Mouse (Mus musculus) G1E (cell line): ENCODE results near the gene Bmpr1b.

Source experiments
- CTCF ChIP-seq: IDR thresholded peaks from 2 replicates; pipeline ENCODE4 v1.5.1; 2012; ENCODE audit warnings: low read depth, low read length, inconsistent platforms, mixed read lengths
- GATA1 ChIP-seq: IDR thresholded peaks from 2 replicates; pipeline ENCODE4 v1.6.1; 2012; ENCODE audit warnings: borderline replicate concordance, low read length, inconsistent platforms, mixed read lengths
- GATA2 ChIP-seq: IDR thresholded peaks from 2 replicates; pipeline ENCODE4 v1.6.1; 2012; ENCODE audit warnings: low read depth, low read length, inconsistent platforms, borderline replicate concordance
- POLR2AphosphoS5 ChIP-seq: IDR thresholded peaks from 2 replicates; pipeline ENCODE4 v1.6.1; 2012; ENCODE audit warnings: low read depth, low read length, inconsistent platforms; ENCODE audit not compliant: insufficient replicate concordance
- TAL1 ChIP-seq: conservative IDR thresholded peaks from 2 replicates; pipeline ENCODE4 v1.6.1; 2012; ENCODE audit warnings: low read depth, low read length, inconsistent platforms, mixed read lengths

- no peak for TF ChIP-seq CTCF
- no peak for TF ChIP-seq GATA1
- TF ChIP-seq GATA2, result no peak
- TF ChIP-seq POLR2AphosphoS5, result no peak
- no peak for TF ChIP-seq TAL1
Measured at GRCm38 (mm10) chr3:141932956-141933355, 236.3 kb downstream of the Bmpr1b start.
